Mouse (Mus musculus) adrenal gland, adult 2 months (tissue): ENCODE results near the gene Pdzk1ip1. TPM values are rescaled to one million over a fixed set of nuclear protein-coding genes. Genes with fewer than 3 reads are reported as not detected.

Source experiments
- DNase-seq: peaks from one replicate; pipeline ENCODE4 v3.0.0; 2021
- long read RNA-seq: library from polyadenylated mRNA; stranded (forward); transcript quantifications from one replicate; pipeline ENCODE4 v2.0.0, GENCODE M21; 2021
- polyA plus RNA-seq: library from polyadenylated mRNA; depleted of rRNA; stranded (reverse); fragments of >200 nt; gene quantifications from 2 replicates; pipeline ENCODE4 v1.2.3, GENCODE M21; 2012; rRNA removed
- total RNA-seq, 2 experiments: library from RNA; stranded (reverse); gene quantifications; 2 replicates each; pipeline ENCODE4 v1.2.3; 2021

Gene Pdzk1ip1
- total RNA-seq, result under 1 TPM; 0.48 to 0.61 TPM
- 5.1 and 10.0 TPM in 2 replicates for polyA plus RNA-seq
- long read RNA-seq, result 0 reads

DNA sequence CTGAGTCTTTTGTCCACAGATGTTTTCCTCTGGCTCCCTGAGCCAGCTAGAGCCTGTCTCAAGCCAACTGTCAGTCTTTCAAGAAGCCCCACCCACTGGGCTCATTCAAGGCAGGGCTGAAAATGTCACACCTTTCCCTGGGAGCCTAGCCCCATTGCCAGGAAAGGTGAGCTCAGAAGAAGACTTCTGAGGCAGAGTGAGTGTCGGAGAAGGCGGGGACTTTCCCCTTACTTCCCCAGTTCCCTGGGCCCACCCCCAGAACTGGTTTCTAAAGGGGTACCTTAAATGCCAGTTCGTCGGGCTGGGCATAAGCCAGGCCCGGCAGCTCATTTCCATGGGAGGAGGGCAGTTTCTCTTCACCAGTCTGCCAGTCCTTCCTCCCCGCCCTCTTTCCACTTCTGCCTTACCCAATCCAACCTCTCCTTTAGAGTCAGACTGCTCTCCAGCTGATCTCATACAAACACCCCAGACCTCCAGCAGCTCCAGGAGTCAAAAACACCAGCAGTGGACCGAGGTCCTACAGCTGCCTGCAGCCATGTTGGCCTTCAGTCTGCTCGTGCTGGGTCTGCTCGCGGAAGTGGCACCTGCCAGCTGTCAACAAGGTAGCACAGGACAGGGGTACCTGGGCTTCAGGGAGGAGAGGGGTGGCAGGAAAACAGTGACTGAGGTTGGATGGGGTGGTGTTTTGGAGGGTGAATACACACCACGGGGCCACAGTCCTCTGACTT lies at the start of gene Pdzk1ip1:
Gene Pdzk1ip1, plus strand, starts transcription at position 98 of the 728 bp plus-strand sequence.
- no peak for DNase-seq

DNA sequence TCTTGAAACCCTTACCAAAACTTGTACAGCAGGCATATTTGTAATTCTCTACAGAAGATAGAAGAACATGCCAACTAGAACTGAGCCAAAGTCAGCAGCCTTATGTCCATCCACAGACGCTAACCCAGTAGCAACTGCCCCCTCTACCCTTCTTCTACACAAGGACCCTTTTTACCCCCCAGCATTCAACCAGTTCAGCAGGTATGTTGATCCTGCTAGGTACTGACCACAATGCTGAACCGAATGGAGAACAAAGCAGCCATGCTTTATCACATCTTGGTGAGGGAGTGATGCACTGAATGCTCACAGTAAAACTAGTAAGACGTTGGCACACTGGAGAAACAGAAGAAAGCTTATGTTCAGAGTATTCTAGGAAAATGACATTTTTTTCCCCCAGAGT lies 42.9 kb upstream of the Pdzk1ip1 start:
- no peak for DNase-seq

DNA sequence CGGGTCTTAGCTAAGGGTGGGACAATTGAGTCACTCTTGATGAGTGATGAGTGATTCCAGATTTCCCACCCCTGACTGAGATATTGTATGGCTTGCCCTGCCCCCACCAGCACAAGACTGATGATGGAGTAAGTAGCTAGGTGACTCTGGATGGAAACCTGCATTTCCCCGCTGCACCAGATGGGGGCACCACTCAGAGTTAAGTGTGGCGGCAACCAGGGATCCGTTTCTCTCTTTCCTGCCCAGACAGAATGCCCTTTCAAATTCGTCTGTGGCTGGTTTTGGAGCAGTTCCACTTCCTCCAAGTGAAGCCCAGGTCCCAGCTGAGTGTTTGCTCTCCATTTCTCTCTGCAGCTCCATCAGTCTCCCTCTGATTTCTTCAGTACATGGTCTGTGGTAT lies 40.8 kb upstream of the Pdzk1ip1 start:
- peak; percentile 59 for DNase-seq

DNA sequence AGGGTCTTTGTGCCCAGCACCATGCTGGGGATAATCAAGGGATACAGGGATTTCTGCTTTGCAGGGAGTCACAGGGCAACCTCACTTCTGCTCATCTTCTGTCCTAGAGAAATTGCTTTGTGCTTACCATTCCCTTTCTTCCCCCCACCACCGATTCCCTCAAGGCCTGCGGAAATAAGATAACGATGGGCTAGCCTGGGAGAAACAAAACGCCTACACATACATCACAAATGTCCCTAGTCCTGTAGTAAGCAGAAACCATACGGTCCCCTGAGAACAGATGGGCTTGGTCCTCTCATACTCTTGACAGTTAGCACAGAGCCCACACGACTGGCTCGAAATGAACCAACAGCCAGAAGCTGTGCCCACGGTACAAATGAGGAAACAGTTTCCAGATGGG lies 40.3 kb upstream of the Pdzk1ip1 start:
- no peak for DNase-seq

DNA sequence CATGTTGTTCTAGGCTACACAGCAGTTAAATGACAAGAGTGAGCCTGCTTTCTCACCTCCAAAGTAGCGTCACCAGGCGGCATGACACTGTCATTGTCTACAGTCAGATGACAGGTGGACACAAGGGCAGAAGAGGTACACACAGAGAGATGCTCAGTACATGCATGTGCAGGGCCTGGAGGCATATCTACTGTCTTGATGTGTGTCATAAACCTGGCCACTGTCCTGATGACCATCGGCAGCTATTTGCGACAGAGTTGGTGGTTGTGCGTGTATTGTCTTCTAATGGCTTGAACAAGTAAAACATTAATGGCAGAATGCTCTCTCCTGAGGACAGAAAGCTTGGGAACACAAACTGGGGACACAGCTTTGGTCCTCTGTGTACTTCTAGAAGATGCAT lies 37.3 kb upstream of the Pdzk1ip1 start:
- DNase-seq, result no peak

DNA sequence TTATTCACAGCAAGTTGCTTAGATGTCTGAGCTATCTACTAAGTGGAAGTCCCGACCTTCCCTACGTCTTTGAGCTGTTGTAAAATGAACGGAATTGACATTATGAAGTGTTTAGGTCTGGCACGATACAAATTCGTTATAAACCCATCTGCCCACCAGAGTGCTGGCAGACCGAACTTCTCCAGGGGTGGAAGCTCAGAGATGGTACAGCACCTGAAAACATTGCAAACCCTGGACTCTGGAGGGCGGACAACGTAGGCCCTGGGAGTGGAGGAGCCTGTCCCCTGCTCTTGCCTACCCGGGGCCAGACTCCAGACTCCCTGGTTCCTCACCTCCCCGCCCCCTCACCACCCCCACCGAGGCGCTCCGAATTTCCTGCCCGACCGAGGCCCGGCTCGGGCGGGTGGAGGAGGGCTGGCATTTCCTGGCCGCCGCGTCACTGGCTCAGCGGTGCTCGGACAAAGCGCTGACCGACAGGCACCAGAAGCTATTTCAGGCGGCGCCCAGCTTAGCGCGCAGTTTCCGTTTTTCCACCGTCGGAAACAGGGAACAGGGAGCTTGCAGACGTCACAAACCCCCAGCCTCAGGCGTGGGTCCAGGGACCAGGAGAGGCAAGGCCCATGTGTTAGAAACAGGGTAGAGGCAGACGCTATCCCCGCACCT lies 36.0 kb upstream of the Pdzk1ip1 start:
- peak; percentile 81 for DNase-seq

DNA sequence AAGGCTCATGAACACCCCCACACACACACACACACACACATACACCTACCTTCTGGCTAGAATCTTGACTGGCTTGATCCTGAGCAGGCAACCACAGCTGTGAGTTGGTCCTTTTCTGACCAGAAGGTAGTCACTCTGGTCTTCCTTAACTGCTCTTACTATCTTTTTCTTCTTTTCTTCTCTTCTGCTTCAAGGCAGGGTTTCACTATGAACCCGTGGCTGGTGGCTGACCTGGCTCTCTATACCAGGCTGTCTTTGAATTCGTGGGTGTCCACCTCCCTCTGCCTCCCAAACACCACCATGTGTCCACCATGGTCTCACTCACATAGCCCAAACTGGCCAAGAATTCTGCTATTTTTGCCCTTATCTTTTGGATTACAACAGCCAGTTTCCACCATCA lies 33.5 kb upstream of the Pdzk1ip1 start:
- no peak for DNase-seq

DNA sequence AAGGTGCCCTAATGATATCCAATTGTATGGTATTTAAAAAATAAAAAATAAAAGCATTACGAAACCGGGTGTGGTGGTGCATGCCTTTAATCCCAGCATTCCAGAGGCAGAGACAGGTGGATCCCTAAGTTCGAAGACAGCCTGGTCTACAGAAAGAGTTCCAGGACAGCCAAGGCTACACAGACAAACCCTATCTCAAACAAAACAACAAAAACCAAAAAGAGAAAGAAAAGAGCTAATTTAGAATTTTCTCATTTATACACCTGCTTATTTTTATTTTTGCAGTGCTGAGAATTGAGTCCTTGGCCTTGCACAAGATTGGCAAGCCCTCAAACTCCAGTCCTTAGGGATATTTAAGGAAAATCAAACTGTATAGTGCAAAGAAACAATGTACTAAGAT lies 32.8 kb upstream of the Pdzk1ip1 start:
- DNase-seq, result no peak

DNA sequence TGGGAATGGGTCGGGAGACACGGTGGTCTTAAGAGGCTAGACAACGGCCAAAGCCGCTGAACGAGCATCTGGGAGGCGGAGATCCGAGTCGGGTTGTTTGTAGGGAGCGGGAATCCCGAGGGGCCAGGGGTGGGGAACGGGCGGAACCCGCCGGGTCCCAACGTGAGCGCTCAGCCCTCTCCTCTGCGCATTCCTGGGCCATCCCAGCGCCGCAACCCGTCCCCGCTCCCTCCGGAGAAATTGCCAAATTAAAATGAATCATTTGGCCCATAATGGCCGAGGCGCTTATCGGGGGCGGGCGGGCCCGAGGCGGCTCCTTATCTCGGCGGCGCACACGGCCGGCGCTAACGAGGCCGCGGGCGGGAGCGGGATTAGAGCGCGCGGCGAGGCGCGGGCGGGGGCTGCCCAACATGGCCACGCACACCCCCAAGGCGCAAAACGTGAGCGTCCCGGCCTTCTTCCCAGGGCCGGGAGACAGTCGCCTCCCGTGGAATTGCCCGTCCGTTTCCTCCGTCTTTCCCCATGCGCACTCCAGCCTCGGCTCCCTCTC lies 32.1 kb upstream of the Pdzk1ip1 start, which contains the start of gene Tal1:
Gene Tal1, plus strand, starts transcription at position 56 of the 550 bp plus-strand sequence.
- peak; percentile 71 for DNase-seq

DNA sequence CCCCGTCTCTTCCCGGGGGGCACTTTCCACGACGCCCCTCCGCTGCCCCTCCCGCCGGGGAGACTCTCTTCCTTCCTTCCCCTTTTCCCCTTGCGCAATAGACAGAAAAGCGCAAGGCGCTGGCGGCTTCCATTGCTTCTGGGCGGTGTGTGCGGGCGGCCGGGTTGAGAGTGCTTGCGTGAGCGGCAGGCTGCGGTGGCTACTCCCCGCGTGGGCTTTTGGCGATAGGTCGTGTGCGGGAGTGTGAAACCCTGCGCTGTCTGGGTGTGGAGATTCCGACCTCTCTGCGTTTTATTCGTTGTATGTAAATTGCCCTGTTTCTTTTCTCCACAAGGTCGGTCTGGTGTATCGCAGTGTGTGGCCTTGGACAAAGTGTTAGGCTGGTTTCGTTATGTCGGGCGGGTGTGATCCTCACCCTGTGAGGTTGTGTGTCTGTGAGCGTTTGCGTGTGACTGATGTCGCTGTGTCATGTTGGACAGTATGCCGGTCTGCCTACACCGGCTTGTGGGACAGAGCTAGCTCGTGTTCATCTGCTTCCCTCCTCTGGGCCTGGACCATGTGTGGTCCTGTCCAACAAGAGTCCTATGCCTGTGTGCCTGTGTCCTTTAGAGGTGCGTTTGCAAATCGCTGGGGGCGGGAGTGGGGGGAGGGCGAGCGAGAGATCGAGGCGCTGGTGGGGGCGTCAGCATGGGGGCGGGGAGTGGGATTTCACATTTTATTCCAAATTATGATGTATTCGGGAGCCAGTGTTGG lies 31.4 kb upstream of the Pdzk1ip1 start:
- DNase-seq, result peak; percentile 62

DNA sequence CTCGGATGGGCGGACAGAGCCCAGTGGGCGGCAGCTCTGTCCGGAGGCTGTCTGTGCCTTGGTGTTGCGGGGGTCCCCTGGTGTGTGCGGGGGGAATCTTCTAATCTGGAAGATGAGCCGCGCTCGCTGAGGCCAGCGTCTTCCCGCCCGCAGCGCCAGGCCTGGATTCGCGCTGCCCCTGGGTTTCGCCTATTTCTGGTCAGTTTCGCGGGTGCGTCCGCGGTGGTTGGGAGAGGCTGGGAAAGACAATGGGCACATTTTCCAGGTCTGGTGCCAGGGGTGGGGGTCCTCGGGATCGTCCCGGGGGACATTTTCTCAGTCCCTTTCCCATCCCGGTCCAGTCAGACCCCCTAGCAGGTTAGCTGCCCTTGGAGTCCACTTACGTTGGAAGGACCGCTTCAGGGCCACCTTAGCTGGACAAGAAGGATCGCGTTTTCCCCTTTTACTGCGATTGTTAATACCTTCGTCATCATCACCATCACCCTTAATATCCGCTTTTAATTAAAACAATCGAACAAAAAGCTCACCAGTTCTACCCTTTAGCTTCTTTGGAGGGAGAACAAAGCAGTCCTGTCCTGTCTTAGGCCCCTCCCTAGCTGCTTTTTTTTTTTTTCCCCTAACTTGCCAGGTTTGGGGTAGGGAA lies 30.7 kb upstream of the Pdzk1ip1 start:
- no peak for DNase-seq

DNA sequence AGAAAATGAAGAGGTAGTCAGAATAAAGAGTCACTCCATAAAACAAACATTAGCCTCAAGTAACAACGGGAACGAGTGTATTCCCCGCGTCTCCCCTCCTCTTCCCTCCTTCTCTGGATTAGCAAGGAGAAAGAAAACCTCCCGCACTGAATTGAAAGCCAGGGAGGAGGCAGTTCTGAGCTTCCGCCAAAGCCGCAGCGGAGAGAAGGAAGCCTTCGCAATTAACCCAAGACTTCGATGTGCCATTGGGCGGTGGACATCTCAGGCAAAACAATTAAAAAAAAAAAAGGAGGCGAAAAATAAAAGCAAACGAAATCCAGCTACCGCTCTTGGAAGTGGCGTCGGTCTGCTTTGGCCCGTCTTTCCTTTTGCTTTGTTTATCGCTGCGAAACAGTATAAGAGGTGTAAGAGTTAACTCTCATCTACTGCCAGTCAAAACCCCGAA lies 30.2 kb upstream of the Pdzk1ip1 start:
- no peak for DNase-seq

DNA sequence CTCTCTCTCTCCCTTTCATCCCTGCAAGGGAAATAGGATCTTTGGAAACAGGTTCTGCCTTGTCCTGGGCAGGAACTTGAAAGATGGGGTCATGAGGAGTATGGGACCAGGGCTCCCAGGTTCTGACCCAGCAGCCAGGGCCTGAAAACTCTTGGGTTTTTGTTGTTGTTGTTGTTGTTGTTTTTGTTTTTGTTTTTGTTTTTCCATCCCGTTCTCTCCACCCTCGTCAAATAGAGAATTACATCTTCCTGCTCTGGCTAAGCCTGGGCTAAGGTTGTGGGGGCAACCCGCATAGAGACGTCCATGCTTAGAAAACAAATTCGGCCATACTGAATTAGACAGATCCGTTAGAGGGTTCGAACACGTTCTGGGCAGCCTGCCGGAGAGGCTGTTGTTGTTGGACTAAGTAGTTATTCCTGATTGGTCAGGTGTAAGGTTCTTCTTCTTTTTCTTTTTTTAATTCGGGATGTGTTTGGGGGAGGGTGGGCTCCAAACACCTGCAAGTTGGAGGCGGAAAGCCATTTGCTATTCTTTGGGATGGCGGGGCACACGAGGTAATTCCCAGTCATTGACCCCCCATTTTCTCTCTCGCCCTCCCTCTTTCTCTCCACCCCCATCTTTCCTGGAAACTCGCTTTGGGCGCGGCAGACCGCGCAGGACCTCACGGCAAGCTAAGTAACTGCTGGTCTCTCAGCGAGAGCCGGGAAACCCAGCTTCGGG lies 29.5 kb upstream of the Pdzk1ip1 start:
- DNase-seq, result no peak

DNA sequence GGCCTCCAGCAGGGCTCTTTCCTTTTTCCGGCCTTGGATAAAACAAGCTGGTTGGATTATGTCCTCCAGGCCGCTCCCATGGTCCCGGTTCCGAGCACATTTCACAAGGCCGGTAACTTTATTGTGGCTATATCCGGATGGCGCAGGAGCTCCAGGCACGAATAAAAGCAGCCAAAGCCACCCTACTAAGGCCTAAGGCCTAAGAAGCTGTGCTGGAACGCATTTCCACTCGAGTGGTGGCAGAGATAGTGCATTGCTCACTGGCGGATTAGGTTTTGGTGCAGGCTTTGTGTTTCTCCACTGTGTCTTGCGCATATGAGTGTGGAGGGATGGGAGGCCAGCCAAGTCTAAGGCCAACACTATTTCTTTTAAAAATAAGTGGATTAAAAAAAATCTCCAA lies 28.6 kb upstream of the Pdzk1ip1 start:
- no peak for DNase-seq

DNA sequence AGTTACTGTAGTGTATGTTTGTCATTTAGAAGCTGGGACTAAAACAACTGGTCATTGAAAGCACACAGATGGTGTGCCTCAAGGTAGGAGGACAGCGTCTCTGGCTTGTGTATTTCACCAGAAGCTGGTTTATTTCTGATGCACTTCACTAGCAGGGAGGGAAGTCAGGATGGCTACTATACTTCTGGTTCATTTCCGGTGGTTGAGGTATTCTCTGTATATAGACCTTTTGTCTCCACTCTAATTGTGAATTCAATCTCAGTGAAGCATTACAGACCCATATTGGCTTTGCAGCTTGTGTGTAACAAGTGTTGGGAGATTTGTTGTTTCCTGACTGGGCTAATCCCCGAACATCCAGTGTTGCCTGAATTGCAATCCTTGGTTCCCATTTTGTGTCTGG lies 27.8 kb upstream of the Pdzk1ip1 start:
- no peak for DNase-seq

DNA sequence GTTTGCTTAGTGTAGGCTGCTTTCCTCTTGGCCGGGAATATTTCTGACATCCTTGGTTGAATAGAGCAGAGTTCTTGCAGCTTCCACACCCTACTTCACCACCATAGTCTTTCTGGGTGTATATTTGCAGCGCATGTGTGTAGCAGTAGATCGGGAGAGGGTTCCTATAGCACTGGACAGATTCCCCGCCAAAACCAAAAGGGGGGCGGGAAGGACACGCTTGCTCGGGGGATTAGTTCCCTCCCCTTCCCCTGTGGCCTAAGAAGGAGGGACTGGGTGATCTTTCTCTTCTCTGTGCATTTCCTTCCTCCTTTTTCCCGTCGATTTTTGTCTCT lies 26.0 kb upstream of the Pdzk1ip1 start:
- DNase-seq, result no peak

DNA sequence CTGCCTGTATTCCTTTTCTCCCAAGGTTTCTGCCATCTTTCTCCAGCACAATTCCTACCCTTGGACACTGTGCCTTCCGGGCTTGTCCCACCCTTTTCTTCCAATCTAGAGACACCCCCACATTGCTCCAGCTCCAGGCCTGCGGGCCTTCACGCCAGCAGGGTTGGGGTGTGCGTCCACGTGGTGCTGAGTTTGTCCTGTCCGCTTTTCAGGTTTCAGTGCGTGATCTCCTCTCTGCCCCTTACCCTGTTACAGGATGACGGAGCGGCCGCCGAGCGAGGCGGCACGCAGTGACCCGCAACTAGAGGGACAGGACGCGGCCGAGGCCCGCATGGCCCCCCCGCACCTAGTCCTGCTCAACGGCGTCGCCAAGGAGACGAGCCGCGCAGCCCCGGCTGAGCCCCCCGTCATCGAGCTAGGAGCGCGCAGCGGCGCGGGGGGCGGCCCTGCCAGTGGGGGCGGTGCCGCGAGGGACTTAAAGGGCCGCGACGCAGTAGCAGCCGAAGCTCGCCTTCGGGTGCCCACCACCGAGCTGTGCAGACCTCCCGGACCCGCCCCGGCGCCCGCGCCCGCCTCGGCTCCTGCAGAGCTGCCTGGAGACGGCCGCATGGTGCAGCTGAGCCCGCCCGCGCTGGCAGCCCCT lies 25.5 kb upstream of the Pdzk1ip1 start:
- peak; percentile 42 for DNase-seq

DNA sequence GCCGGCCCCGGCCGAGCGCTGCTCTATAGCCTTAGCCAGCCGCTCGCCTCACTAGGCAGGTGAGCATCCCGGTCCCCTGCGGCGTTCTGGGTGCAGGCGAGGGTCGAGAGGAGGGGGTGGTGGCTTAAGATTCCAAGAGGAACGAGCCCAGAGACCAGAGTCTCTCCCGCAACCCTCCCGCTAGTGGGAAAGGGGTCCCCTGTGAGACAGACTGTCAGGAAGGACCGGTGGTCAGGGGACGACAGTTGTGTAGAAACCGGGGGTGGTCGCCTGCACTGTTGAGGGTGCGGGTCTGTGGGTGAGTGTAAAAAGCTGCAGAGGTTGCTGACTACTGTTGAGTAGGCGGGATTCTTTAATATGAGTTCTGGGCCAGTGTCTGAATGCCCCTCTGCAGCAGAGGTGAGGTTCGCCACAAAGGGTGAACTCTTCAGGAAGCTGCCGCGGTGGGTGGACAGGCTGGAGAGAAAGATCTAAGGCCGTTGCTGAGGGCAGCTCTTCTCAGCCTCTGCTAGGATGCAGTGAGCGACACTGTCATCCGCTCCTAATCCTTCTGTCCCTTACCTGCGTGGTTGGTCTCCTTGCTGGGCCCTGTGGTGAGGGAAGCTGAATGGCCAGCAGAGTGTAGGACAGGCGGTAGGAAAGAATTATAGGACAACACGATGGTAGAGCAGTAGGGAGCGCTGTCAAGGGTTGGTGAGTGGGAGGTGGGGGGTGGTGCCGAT lies 24.8 kb upstream of the Pdzk1ip1 start:
- DNase-seq, result no peak

DNA sequence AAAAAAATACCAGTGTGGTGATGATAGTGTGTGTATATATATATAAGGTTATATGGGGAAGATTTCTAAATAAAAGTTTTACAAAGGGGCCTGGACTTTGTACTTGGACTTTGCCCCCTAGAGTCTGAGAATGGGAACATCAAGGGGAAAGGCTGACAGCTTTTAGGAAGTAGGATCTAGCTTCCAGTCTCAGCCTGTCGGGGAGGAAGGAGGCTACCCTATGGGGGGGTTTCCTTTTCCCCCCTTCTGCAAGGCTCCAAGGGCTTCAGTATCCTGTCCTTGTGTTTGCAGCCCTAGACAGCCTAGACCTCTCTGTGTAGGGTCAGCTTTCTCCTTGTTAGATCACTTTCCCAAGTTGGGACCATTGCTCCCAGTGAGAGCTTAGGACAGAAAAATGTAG lies 16.8 kb upstream of the Pdzk1ip1 start:
- no peak for DNase-seq

DNA sequence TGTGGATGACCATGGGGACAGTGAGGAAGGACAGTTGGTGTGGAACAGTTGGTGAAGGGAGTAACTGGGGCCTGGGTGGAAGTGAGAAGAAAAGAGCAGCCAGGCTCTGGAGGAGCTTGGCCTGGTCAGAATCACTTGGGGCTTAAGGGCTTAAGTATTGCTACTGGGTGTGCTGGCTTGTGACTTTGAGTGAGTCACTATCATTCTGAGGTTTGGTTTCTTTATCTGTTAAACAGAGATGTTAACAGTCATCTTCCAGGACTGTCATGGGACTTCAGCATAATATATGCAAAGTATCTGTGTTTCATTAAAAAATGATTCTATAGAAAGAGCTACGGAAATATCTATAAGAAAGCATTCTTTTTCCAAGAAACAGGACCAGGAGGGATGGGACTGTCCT lies 13.7 kb upstream of the Pdzk1ip1 start:
- DNase-seq, result no peak
